Mouse (Mus musculus) heart, postnatal 0 days (tissue): ENCODE data around the gene Fbxl12. TPM values are rescaled to one million over a fixed set of nuclear protein-coding genes. Genes with fewer than 3 reads are reported as not detected.
A peak's percentile ranks its signal among the peaks of the same experiment; 100 is the strongest.

Source experiments
- ATAC-seq: fragments of 200-750 bp; cut with Nextera tagmentation; 2 replicates; pipeline ENCODE4 v1.8.0; 2017; ENCODE audit warnings: low read depth, moderate number of reproducible peaks, moderate library complexity; ENCODE audit not compliant: insufficient read depth
- DNase-seq: peaks from one replicate; pipeline ENCODE4 v3.0.0-alpha.2; 2016; ENCODE audit warnings: low spot score
- H3K27ac ChIP-seq: fragments of 300-500 bp; sonication (generic); 2 replicates; pipeline ENCODE4 v1.5.1; 2014; ENCODE audit warnings: low read depth, mild to moderate bottlenecking
- H3K27me3 ChIP-seq: fragments of 300-500 bp; sonication (generic); 2 replicates; pipeline ENCODE4 v1.6.1; 2014; ENCODE audit warnings: low read length, mixed read lengths; ENCODE audit not compliant: control insufficient read depth, insufficient read depth
- H3K36me3 ChIP-seq: fragments of 300-500 bp; sonication (generic); replicated peaks from 2 replicates; pipeline ENCODE4 v1.6.1; 2014; ENCODE audit warnings: low read length, mixed read lengths; ENCODE audit not compliant: control insufficient read depth, insufficient read depth
- H3K4me1 ChIP-seq: fragments of 300-500 bp; sonication (generic); 2 replicates; pipeline ENCODE4 v1.6.1; 2014; ENCODE audit warnings: antibody characterized with exemption; ENCODE audit not compliant: control insufficient read depth, insufficient read depth
- H3K4me2 ChIP-seq: fragments of 300-500 bp; sonication (generic); 2 replicates; pipeline ENCODE4 v1.6.1; 2014; ENCODE audit warnings: low read depth, mild to moderate bottlenecking, low read length, moderate library complexity
- H3K4me3 ChIP-seq: fragments of 300-500 bp; sonication (generic); 2 replicates; pipeline ENCODE4 v1.5.1; 2014; ENCODE audit warnings: low read depth, low read length
- H3K9ac ChIP-seq: fragments of 300-500 bp; sonication (generic); replicated peaks from 2 replicates; pipeline ENCODE4 v1.6.1; 2014; ENCODE audit warnings: low read depth, low read length, mixed read lengths
- H3K9me3 ChIP-seq: fragments of 300-500 bp; sonication (generic); replicated peaks from 2 replicates; pipeline ENCODE4 v1.6.1; 2016; ENCODE audit warnings: low read length; ENCODE audit not compliant: control insufficient read depth
- CTCF ChIP-seq: IDR thresholded peaks from 2 replicates; pipeline ENCODE4 v1.5.1; 2016; ENCODE audit warnings: antibody characterized with exemption, control low read depth, low read depth
- EP300 ChIP-seq: IDR thresholded peaks from 2 replicates; pipeline ENCODE4 v1.6.1; 2016; ENCODE audit warnings: antibody characterized with exemption, low read depth
- WGBS: fragments of 180-500 bp; shearing (Covaris S2); extraction: QIAGEN DNeasy Blood & Tissue Kit; methylation state at CpG from one replicate; pipeline ENCODE4 v1.1.7; 2014; 5-methylcytosine and 5-hydroxymethylcytosine counted together
- polyA plus RNA-seq: library from polyadenylated mRNA; unstranded; fragments of >200 nt; fragmentation: Nextera tagmentation; extraction: Ambion mirVana; gene quantifications from 2 replicates; pipeline ENCODE4 v1.2.1, GENCODE M21; 2015
- total RNA-seq: library from RNA; depleted of rRNA; stranded (reverse); fragments of >200 nt; gene quantifications from 2 replicates; pipeline ENCODE4 v1.2.3, GENCODE M21; 2014; ENCODE audit warnings: low replicate concordance

Gene Fbxl12
- total and polyA plus RNA-seq, 2 experiments from 2014 or later = 12.7 to 20.8 TPM

DNA sequence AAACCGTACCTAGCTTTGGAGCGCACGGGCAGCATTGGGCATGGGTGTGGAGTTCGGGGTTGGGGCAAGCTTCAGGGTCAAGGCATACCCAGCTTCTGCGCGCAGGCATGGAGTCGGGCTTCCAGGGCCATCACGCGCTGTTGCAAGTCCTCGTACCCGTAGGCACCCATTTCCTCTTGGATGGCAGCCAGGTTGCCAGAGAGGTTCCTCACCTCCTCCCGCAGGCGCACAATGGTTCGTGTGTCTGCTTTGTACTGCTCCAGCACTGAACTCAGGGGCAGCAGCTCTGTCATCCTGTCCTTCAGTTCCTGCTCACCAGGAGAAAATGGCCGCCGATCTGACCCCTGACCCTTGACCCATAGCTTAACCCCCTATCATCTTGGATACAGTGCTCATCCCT, 27.5 kb upstream of the Fbxl12 start:
- no peak overlapping the region for H3K4me2 ChIP-seq

GRCm38 (mm10) chr9:20668065-20668464, 23.5 kb upstream of the Fbxl12 start:
- no peak for ATAC-seq
- no peaks in the 10 kb centered on the region for H3K27me3 ChIP-seq
- no peak overlapping the region for H3K9ac ChIP-seq
- no peak overlapping the region for H3K27ac ChIP-seq
- peaks cover 18% of the 10 kb centered on the region for H3K36me3 ChIP-seq
- DNase-seq = no peak
- H3K4me3 ChIP-seq = no peak overlapping the region
- TF ChIP-seq EP300 (no peak), CTCF (no peak)
- 92% methylated on average over 22 of the region's 22 CpGs for WGBS
- H3K4me1 ChIP-seq = no peaks in the 10 kb centered on the region; the same call in 1 of the 2 replicates
- H3K9me3 ChIP-seq = no peaks in the 10 kb centered on the region
- no peak overlapping the region for H3K4me2 ChIP-seq

More for the DNA sequence above, 27.5 kb upstream of the Fbxl12 start:
- Histone ChIP-seq H3K9me3 (no peaks in the 10 kb centered on the region), H3K27me3 (no peaks in the 10 kb centered on the region), H3K4me1 (no peaks in the 10 kb centered on the region), H3K4me3 (no peak overlapping the region), H3K27ac (no peak overlapping the region), H3K36me3 (no peaks in the 10 kb centered on the region), H3K9ac (no peak overlapping the region)
- TF ChIP-seq EP300 = no peak
- no peak for TF ChIP-seq CTCF
- ATAC-seq (0 out of 2 replicates have a peak, but pooled peaks have one; percentile 24), DNase-seq (no peak)
- 76% methylated on average over 16 of the region's 16 CpGs for WGBS

GRCm38 (mm10) chr9:20666510-20667034, 22.0 kb upstream of the Fbxl12 start:
- no peak for DNase-seq
- Histone ChIP-seq H3K9me3 (no peaks in the 10 kb centered on the region), H3K9ac (no peak overlapping the region), H3K27ac (no peak overlapping the region), H3K4me2 (no peak overlapping the region), H3K4me3 (no peak overlapping the region), H3K36me3 (peaks cover 32% of the 10 kb centered on the region), H3K27me3 (no peaks in the 10 kb centered on the region), H3K4me1 (no peaks in the 10 kb centered on the region; the same call in 1 of the 2 replicates)
- no peak for ATAC-seq
- 6% methylated on average over 7 of the region's 7 CpGs for WGBS
- TF ChIP-seq EP300 (no peak), CTCF (no peak)

GRCm38 (mm10) chr9:20665925-20666324, 21.4 kb upstream of the Fbxl12 start:
- TF ChIP-seq EP300 = no peak
- TF ChIP-seq CTCF = no peak

GRCm38 (mm10) chr9:20664982-20665637, 20.5 kb upstream of the Fbxl12 start:
- Histone ChIP-seq H3K27me3 (no peaks in the 10 kb centered on the region), H3K27ac (no peak overlapping the region), H3K36me3 (peaks cover 39% of the 10 kb centered on the region), H3K9ac (no peak overlapping the region), H3K4me2 (no peak overlapping the region), H3K4me1 (no peaks in the 10 kb centered on the region; the same call in 1 of the 2 replicates), H3K4me3 (no peak overlapping the region), H3K9me3 (no peaks in the 10 kb centered on the region)
- DNase-seq = no peak
- WGBS = 83% methylated on average over 5 of the region's 5 CpGs
- ATAC-seq = no peak
- TF ChIP-seq EP300 (no peak), CTCF (no peak)

More at GRCm38 (mm10) chr9:20665925-20666324, 21.4 kb upstream of the Fbxl12 start:
- WGBS = 48% methylated on average over 8 of the region's 8 CpGs
- Histone ChIP-seq H3K36me3 (peaks cover 38% of the 10 kb centered on the region), H3K4me2 (no peak overlapping the region), H3K27ac (no peak overlapping the region), H3K4me3 (no peak overlapping the region), H3K27me3 (no peaks in the 10 kb centered on the region), H3K9me3 (no peaks in the 10 kb centered on the region), H3K9ac (no peak overlapping the region), H3K4me1 (no peaks in the 10 kb centered on the region; the same call in 1 of the 2 replicates)
- DNase-seq (no peak), ATAC-seq (no peak)
